Mouse (Mus musculus): ENCODE results near the gene Rcn3. TPM values are rescaled to one million over a fixed set of nuclear protein-coding genes. Genes with fewer than 3 reads are reported as not detected.

The Rcn3 gene
- total RNA-seq, 2 experiments from 2014 or later = 11.4 to 11.9 TPM

DNA sequence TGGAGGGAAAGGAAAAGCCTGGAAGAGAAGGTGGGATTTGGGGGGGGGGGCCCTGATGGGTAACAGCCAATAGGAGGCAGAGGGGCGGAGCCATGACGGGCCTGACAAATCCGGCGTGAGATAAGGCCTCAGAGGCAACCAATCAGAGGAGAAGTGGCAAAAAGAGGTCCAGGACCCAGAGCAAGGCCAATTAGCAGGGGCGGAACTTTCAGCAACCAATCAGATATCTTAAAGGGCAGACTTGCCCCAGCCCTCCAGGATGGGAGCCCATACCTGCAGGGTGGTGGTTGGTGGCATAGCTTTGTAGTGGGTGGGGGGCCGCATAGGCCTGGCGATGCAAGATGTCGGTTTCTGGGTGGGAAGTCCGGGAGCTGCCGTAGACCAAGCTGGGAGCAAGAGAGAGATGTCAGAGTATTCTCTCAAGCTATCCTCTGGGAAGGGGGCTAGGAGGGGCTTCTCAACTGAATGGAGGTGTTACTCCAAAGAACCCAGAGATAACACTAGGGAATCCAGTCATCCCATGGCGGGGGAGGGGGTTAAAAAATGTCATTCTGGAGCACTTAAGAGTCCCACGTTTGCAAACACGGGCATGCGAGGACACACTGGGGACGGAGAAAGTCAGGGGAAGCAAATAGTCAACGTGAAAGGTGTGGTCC, 40.9 kb downstream of the Rcn3 start:
- DNase-seq (ENCODE audit: low spot score in 2 of 2) = peak; percentile 73 to 78

DNA sequence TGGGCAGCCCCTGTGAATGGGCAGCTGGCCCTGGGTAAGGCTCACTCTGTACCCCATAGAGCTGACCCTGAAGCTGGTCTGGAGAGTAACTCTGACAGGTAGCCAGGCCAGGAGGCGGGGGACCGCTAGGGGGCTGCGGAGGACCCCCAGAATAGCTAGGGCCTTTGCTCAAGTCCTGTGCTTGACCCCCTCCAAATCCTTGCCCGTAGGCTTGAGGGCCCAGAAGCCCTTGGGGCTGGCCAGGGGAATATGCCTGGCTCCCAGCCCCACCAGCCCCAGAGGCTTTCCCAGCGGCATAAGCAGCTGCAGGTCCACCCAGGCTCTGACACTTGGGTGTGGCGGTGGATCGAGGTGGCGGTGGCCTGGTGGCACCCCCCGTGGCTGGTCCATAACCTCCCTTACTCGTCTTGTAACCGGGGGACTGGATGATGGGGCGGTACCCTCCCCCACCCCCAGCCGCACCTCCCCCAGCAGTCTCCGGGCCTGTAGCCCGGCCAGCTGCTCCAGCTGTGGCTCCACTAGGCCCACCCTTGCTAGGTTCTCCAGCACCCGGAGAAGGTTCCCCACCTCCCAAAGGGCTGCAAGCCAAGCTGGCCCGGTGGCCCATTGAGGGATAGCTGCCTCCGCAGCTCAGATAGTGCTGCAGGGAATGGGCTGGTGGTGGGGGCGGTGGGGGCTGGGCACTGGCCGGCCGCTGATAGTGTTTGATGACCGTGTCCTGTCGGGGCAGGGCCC, 42.9 kb downstream of the Rcn3 start:
- DNase-seq (ENCODE audit: low spot score in 2 of 2) = no peak

DNA sequence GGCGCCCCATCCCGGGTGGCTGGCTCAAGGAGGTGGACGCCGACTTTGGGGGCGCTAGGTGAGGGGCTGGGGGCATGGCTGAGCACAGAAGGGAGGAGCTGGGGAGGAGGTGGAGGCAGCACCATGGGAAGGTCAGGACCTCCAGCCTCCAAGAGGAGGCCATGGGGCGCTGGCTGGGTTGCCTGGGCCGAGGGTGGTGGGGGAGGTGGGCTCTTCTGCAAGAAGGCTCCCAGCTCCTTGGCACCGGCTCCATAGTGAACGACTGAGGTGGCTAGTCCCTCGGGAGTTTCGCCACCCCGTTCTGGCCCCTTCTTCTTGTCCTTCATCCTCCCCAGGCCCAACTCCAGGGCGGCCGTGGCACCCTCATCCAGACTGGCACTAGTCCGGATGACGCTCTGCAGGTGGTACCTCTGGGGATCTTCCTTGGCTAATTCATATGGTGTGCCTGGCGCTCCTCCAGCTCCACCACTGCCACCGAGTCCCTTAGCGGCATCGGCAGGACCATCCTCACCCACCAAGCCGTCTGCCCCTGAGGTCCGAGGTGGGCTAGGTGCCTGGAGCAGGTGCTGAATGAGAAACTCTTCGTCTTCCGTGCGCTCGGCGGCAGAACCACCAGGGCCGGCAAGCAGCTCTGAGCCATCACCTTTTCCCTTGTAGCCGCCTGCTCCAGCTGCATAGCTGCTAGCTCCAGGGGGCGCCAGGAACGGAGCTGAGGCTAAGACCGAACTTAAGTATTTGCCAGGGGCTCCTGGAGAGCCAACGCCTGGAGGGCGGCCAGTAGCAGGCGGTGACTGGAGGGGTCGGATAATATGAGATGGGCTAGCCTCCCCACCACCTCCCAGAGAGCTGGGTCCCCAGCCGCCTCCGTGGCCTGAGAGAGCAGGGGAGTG, 43.8 kb downstream of the Rcn3 start:
- no peak for DNase-seq (ENCODE audit: low spot score in 2 of 2)

DNA sequence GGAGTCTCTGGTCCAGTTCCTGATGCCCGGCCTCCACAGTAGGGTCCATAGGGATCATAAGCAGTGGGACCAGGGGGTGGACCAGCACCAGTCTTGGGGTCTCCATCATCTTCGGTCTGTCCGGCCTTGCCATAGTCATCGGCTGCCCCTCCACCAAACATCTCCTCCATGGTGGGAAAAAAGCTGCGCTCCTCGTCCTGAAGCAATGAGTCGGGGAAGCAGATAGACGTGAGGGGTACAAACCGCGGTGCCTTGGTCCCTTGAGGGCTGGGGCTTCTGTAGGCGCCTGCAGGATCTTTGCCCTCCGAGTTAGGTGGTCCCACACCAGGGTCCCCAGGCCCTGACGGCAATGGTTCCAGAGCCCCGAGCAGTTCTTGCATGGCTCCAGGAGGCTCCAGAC, 44.5 kb downstream of the Rcn3 start:
- DNase-seq (ENCODE audit: low spot score in 2 of 2) = no peak

DNA sequence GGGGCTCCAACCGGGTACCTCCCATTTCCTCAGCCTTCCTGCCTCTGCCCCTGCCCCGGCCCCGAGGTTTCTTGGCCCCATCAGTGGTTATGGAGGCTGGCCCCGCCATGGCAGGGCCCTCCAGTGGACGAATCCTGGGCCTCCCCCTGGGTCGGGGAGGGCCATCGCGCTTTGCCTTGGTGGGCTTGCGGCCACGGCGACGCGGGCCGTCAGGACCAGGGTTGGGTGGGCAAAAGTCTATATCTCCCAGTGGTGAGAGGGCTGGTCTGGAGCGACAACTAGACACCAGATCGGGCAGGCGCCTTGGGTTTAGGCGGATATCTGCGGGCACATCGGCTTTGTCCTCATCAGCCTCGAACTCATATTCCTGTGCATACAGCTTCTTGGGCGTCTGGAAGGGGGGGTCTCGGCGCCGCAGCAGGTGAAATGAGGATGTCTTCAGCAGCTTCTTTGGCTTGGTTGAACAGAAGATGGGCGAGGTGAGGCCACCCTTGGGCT, 45.1 kb downstream of the Rcn3 start:
- DNase-seq (ENCODE audit: low spot score in 2 of 2) = no peak

DNA sequence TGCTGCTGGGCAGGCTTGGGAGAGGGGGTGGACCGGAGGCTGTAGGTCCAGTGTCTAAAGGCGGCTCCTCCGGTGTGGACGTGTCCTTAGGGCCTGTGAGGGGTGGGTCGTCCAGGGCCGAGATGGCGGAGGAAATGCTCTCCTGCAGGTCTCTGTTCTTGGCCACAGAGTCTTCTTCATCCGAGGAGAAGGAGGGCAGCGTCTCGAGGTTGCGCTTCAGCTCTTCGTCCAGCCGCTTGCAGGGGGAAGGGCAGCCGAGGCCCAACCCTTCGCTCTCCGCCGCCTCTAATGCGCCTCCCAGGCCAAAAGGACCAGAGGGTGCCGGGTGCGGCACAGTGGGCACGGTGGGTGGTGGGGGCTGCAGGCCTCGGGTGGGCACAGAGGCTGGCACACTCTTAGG, 46.3 kb downstream of the Rcn3 start:
- no peak for DNase-seq (ENCODE audit: low spot score in 2 of 2)

DNA sequence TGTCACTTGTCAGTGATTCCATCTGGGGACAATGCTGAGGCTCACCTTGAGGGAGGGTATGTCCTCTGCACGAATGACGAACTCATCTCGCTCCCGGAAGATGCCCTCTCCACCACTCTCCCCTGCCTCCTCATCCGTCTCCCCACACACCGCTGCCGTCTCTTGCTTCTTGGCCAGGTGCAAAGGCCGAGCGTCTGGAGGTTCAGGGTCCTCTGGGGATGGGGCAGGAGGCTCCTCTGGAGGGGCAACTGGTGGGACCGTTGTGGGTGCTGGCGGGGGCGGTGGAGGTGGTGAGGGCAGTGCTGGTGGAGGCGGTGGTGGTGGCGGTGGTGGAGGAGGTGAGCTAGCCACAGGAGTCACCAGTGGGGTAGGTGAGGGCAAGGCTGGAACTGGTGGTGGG, 48.7 kb downstream of the Rcn3 start:
- DNase-seq (ENCODE audit: low spot score in 2 of 2) = no peak

DNA sequence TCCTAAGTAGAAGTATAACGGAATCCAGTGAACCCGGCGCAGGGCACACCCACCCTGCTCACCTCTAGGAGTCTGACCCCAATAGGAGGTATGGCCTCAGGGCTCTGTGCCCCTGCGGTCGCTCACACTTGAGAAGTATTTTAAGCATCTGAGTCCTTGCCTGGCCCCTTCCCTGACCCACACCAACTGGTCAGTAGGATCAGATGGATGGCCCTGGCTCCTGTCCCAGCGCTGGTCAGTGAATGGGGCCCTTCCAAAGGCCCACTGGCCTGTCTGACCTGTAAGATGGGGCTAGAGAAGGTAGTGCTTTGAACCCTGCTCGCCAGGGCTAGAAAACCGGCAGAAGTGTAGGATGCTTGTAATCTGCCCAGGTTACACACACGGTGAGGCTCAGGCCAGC, 51.2 kb downstream of the Rcn3 start:
- DNase-seq (ENCODE audit: low spot score in 2 of 2) = no peak

DNA sequence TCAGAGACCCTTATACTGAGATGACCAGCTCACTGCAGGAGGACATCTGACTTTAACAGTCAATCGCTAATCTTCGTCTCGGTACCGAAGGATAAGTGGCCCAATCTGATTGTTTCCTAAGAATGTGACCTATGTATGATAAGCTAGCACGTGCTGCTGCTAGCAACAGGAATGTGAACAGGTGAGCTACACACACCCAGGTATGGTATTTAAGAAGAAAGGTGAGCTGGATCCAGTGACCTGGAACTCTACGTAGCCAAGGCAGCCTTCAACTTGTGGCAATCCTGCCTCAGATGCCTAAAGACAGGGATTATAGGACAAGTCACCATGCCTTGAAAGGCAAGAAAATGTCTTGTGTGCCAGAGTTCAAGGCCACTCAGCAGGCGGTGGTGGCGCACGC, 53.6 kb downstream of the Rcn3 start:
- DNase-seq (ENCODE audit: low spot score in 2 of 2) = no peak

DNA sequence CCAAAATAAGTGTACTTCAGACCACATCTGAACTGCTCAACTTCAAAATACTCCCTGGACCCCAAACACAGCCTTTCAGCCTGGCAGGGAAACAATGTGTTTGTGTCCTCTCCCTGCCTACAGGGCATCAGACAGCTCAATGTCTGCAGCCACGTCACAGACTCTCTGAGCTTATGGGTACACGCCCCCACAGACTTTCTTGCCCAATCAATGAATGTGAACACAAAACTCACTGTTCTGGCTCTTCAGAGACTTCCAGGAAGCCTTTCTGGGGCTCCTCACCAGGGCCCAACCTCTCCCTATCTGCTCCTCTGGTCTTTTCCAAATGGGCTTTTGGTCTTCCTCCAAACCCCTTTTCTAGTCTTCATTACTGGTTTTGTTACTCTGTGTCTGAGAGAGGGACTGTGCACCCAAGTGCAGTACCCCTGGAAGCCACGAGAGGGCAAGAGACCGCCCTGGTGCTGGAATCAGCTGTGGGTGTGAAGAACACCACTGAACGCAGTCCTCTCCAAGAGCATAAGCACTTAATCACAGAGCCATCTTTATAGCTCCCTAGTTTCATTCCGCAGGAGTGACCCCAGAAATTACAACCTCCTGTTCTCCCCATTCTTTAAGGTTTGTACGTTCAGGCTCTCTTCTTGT, 54.2 kb downstream of the Rcn3 start:
- peak; percentile 69 to 71 for DNase-seq (ENCODE audit: low spot score in 2 of 2)

DNA sequence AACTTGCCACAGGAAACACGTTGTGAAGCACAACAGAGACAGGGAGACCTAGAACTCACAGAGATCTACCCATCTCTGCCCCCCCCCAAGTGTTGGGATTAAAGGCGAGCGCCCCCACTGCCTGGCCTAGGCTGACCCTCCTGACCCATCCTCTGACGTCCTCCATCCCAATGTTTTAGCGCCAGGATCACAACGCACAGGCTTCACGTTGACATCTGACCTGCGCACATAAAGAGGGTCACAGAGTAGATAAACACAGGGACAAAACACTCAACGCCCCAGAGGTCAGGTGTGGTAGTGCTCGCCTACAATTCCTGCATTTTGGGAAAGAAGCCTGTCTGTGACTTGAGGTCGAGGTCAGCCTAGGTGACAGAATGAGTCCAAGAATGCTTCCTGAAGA, 55.3 kb downstream of the Rcn3 start:
- DNase-seq (ENCODE audit: low spot score in 2 of 2) = no peak

DNA sequence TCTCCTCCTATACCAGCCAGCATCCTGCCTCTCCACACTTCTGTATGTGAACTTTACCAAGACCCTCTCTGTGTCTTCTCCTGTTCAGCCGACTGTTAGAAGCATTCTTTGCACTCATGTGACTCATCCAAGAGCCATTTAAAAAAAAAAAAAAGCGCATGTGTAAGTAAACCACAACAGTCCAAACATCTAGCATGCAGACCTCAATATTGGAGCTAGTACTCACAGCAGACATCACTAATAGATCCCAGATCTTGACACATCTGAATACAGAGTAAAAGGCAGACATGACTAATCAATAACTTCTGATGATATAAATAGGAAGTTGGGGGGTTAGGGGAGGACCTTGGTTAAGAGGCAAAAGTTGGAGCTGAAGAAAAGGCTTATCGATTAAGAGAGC, 56.4 kb downstream of the Rcn3 start:
- DNase-seq (ENCODE audit: low spot score in 2 of 2) = no peak

DNA sequence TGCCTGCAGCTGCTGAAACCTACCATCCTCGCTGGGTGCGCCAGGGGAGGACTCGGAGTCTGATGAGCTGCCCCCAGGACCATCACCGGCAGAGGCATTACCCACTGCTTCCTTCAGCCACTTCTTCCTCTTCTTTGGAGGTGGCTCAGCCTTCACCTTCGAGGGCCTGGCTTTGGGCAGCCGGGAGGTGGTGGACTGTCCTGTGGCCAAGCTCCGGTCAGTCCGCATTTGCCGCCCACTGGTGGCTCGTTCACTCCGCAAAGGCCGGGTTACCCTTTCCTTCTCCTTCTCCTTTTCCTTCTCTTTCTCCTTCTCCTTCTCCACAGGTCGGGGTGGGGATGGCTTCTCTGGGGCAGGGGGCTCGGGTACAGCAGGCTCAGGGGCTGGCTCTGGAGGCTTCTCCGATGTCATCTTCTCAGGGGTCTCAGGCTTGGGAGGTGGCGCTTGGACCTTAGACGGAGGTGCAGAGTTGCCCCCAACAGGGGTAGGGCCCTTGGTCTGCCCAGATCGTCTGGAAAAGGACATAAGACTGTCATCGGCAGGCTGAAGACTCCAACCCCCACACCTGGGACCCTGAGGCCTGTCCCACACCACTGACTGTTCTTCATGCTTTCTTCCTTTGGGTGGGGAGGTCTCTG, 58.2 kb downstream of the Rcn3 start:
- no peak for DNase-seq (ENCODE audit: low spot score in 2 of 2)

Small RNA genes within 50 kb of the gene (microRNA-seq; reads per million reads assigned to microRNA genes)
- gene Mir150 = 400 to 784 reads per million in 2 experiments
- gene Mir5121 = 15.2 to 16.3 reads per million in 2 experiments

Other genes starting within 250 kb of the Rcn3 start
- 10 to 100 TPM; 85.8 to 95.5 TPM for gene Akt1s1, start 243.2 kb downstream of the Rcn3 start, total RNA-seq (2021)
- gene Tbc1d17, start 243.1 kb downstream of the Rcn3 start, total RNA-seq (2021) = 10 to 100 TPM; 41.2 to 53.3 TPM
- gene Pnkp, start 235.1 kb downstream of the Rcn3 start, total RNA-seq (2021) = 10 to 100 TPM; 32.6 to 38.4 TPM
- 100 to 1,000 TPM; 278 to 304 TPM for gene Ptov1, start 222.4 kb downstream of the Rcn3 start, total RNA-seq (2021)
- 100 to 1,000 TPM; 107 to 114 TPM for gene Med25, start 199.5 kb downstream of the Rcn3 start, total RNA-seq (2021)
- gene Fuz, start 196.1 kb downstream of the Rcn3 start, total RNA-seq (2021) = 10 to 100 TPM; 17.9 to 19.4 TPM
- gene Ap2a1, start 162.7 kb downstream of the Rcn3 start, total RNA-seq (2021) = 100 to 1,000 TPM; 261 to 290 TPM
- gene Tsks, start 149.0 kb downstream of the Rcn3 start, total RNA-seq (2021) = under 1 TPM; 0.25 to 0.64 TPM
- 100 to 1,000 TPM in 1 of 2 experiments, 10 to 100 TPM in 1; 99.2 to 101 TPM for gene Cpt1c, start 117.4 kb downstream of the Rcn3 start, total RNA-seq (2021)
- gene Prmt1, start 105.7 kb downstream of the Rcn3 start, total RNA-seq (2021) = 100 to 1,000 TPM; 232 to 248 TPM
- 10 to 100 TPM; 38.1 to 42.5 TPM for gene Irf3, start 94.6 kb downstream of the Rcn3 start, total RNA-seq (2021)
- 1 to 10 TPM; 5.4 to 5.5 TPM for gene Bcl2l12, start 93.5 kb downstream of the Rcn3 start, total RNA-seq (2021)
- gene Scaf1, start 75.9 kb downstream of the Rcn3 start, total RNA-seq (2021) = 100 to 1,000 TPM; 141 to 145 TPM
- gene Rras, start 74.3 kb downstream of the Rcn3 start, total RNA-seq (2021) = 10 to 100 TPM; 12.2 to 12.3 TPM
- gene Prr12, start 39.3 kb downstream of the Rcn3 start, total RNA-seq (2021) = 10 to 100 TPM; 69.1 to 70.3 TPM
- gene Nosip, start 29.8 kb downstream of the Rcn3 start, total RNA-seq (2021) = 10 to 100 TPM; 47.2 to 51.6 TPM
- gene Prrg2, start 29.5 kb downstream of the Rcn3 start, total RNA-seq (2021) = 10 to 100 TPM in 1 of 2 experiments, 1 to 10 TPM in 1; 6.9 to 10.1 TPM
- 10 to 100 TPM; 17.9 to 23.1 TPM for gene Fcgrt, start 11.6 kb upstream of the Rcn3 start, total RNA-seq (2021)
- gene Rps11, start 32.2 kb upstream of the Rcn3 start, total RNA-seq (2021) = 100 to 1,000 TPM; 456 to 554 TPM
- 100 to 1,000 TPM; 946 to 985 TPM for gene Rpl13a, start 36.5 kb upstream of the Rcn3 start, total RNA-seq (2021)
- gene Gm45713, start 44.0 kb upstream of the Rcn3 start, total RNA-seq (2021) = not detected
- gene Flt3l, start 44.2 kb upstream of the Rcn3 start, total RNA-seq (2021) = 1 to 10 TPM; 4.3 to 6.0 TPM
- 10 to 100 TPM; 60.7 to 63.1 TPM for gene Pih1d1, start 62.1 kb upstream of the Rcn3 start, total RNA-seq (2021)
- 10 to 100 TPM; 12.2 to 17.3 TPM for gene Aldh16a1, start 62.4 kb upstream of the Rcn3 start, total RNA-seq (2021)
- gene Slc17a7, start 71.7 kb upstream of the Rcn3 start, total RNA-seq (2021) = 1,000 to 10,000 TPM; 1,094 to 1,136 TPM
- gene Gfy, start 87.3 kb upstream of the Rcn3 start, total RNA-seq (2021) = under 1 TPM; 0.18 to 0.43 TPM
- gene Pth2, start 88.8 kb upstream of the Rcn3 start, total RNA-seq (2021) = not detected
- 1 to 10 TPM; 2.2 to 2.9 TPM for gene Ccdc155, start 112.7 kb upstream of the Rcn3 start, total RNA-seq (2021)
- gene Dkkl1, start 119.9 kb upstream of the Rcn3 start, total RNA-seq (2021) = 10 to 100 TPM in 1 of 2 experiments, 1 to 10 TPM in 1; 8.3 to 10.7 TPM
- gene Tead2, start 123.5 kb upstream of the Rcn3 start, total RNA-seq (2021) = 10 to 100 TPM; 12.5 to 13.7 TPM
- 1 to 10 TPM; 4.6 to 5.0 TPM for gene Cd37, start 146.9 kb upstream of the Rcn3 start, total RNA-seq (2021)
- 1 to 10 TPM; 1.0 to 1.2 TPM for gene Slc6a16, start 148.9 kb upstream of the Rcn3 start, total RNA-seq (2021)
- not detected for gene Slc6a21, start 185.3 kb upstream of the Rcn3 start, total RNA-seq (2021)
- 10 to 100 TPM; 19.6 to 20.9 TPM for gene Trpm4, start 241.6 kb upstream of the Rcn3 start, total RNA-seq (2021)
- under 1 TPM; 0.85 to 0.96 TPM for gene Hrc, start 243.1 kb upstream of the Rcn3 start, total RNA-seq (2021)

Data from layer of hippocampus, postnatal 10 days (tissue).